Mouse (Mus musculus) spleen, adult 2 months (tissue): ENCODE measurements around the gene Triap1.

Source experiments
- CTCF ChIP-seq: fragments of 200-500 bp; IDR thresholded peaks from 2 replicates; pipeline ENCODE4 v1.5.1; 2011; ENCODE audit warnings: mild to moderate bottlenecking, inconsistent platforms; ENCODE audit not compliant: insufficient read depth, insufficient read length, insufficient replicate concordance; ENCODE audit errors: extremely low read depth
- POLR2A ChIP-seq: fragments of 200-500 bp; IDR thresholded peaks from 2 replicates; pipeline ENCODE4 v1.6.1; 2011; ENCODE audit warnings: low read depth, low read length, inconsistent platforms

GRCm38 (mm10) chr5:115391935-115392334, 50.9 kb downstream of the Triap1 start:
- no peak for TF ChIP-seq POLR2A
- TF ChIP-seq CTCF = no peak
